Mouse (Mus musculus): ENCODE results near the gene Olfr115. TPM values are rescaled to one million over a fixed set of nuclear protein-coding genes. Genes with fewer than 3 reads are reported as not detected.

Gene Olfr115
- total RNA-seq (2015) (not detected in 2 replicates), total RNA-seq (2017) (not detected in 2 replicates)

DNA sequence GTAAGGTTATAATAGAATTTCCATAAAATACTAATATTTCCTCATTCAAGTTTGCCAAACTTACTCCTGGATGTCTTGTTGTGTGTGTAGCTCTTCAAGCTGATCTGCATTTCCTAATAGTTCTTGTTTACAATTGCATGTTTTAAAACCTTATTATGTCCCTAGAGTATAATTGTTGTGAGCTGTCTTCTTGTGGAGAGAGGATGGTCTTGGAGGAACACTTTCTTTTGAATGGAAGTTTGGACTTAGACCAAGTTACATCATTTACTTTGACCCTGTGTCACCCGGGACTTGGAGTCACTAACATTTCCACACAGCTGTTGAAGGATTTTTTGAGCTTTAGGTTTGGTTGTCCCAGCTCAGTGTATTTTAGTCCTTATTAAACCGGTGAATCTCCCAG is at the start of gene Olfr115, which contains the start of gene Olfr116:
Gene Olfr115, minus strand, starts transcription at position 101 of the 400 bp plus-strand sequence.
Gene Olfr116, minus strand, starts transcription at position 191 of the 400 bp plus-strand sequence.
- ATAC-seq (replicated peaks; ENCODE audit: poor library complexity): no peak

DNA sequence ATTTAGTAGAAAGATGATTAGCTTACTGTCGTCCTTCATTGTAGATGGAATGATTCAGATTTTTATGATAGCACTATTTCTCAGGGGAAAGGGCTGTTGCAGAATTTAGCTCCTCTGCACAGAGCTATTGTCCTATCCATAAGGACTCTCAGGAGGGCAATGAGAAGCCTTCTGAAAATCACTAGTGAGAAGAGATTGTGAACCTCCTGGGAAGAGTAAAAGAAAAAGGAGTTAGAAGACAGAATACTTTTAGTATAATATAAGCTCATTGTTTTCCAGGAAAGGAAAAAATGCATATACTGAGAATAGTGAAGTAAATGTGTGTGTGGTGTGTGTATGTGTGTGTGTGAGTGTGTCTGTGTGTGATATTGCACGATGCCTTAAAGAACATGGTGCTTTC is 39.8 kb upstream of the Olfr115 start, which contains the start of gene Olfr118:
Gene Olfr118, plus strand, starts transcription at position 301 of the 400 bp plus-strand sequence.
- no peak for ATAC-seq (replicated peaks; ENCODE audit: poor library complexity)

DNA sequence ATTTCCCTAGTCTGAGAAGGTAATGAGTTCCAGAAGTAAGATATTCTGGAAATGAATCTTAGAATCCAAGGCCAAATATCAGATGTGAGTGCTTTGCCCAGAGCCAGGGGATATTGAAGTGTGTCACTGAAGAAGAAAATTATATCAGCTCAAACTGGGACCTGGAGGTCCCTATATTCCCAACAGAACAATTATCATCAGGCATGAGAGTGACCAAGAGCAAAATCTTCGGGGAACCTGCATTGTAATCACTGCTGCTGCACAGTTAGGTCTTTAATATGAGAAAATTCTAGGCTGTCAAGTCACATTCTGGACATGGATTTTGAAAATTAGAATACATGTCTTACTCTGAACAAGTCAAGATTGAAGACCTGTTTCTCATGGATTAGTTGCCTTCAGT is 36.8 kb upstream of the Olfr115 start, which contains the start of gene Olfr117:
Gene Olfr117, minus strand, starts transcription at position 101 of the 400 bp plus-strand sequence.
- ATAC-seq (replicated peaks; ENCODE audit: poor library complexity): no peak

DNA sequence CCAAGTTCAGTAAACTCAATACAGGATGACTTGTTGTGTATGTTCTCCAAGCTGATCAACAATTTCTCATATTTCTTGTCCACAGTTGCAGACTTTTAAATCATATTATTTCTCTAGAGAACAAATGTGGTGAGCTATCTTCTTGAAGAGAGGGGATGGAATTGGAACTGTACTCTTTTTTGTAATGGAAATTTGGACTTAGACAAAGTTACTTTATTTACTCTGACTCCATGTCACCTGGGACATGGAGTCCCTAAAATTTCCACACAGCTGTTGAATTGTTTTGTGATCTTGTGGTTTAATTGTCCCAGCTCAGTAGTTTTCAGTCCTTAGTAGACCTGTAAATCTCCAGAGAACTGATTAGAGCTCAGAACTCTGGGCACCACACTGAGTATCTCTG is 34.3 kb downstream of the Olfr115 start, which contains the start of gene Olfr114:
Gene Olfr114, minus strand, starts transcription at position 101 of the 400 bp plus-strand sequence.
- ATAC-seq (replicated peaks; ENCODE audit: poor library complexity): no peak

DNA sequence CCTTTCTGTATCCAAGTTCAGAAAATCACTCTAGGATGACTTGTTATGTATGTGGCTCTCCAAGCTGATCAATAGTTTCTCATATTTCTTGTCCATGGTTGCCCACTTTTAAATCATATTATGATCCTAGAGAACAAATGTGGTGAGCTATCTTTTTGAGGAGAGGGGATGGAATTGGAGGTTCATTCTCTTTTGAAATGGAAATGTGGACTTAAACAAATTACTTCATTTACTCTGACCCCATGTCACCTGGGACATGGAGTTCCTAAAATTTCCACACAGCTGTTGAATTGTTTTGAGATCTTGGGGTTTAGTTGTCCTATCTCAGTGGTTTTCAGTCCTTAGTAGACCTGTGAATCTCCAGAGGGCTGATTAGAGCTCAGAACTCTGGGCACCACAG is 49.3 kb downstream of the Olfr115 start, which contains the start of gene Olfr113:
Gene Olfr113, minus strand, starts transcription at position 101 of the 400 bp plus-strand sequence.
- no peak for ATAC-seq (replicated peaks; ENCODE audit: poor library complexity)

DNA sequence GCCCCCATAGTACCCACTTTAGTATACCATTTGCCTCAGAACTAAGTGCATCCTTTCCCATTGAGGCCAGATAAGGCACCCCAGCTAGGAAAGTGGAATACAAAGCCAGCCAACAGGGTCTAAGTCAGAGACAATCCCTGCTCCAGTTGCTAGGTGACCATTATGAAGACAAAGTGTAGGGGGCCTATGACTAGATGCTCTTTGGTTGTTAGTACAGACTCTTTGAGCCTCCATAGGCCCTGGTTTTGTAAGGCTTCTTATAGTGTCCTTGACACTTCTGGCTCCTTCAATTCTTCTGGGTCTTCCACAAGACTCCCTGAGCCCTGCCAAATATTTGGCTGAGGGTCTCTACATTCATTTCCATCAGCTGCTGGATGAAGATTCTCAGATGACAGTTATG is 57.6 kb downstream of the Olfr115 start, which contains the start of gene Olfr112:
Gene Olfr112, minus strand, starts transcription at position 101 of the 400 bp plus-strand sequence.
- no peak for ATAC-seq (replicated peaks; ENCODE audit: poor library complexity)

Other genes starting within 250 kb of the Olfr115 start
- gene Olfr105-ps, start 248.1 kb downstream of the Olfr115 start, total RNA-seq (2015): not detected in 2 replicates
- gene Olfr105-ps, start 248.1 kb downstream of the Olfr115 start, total RNA-seq (2017): not detected in 2 replicates
- not detected in 2 replicates for gene Olfr106-ps, start 236.7 kb downstream of the Olfr115 start, total RNA-seq (2015)
- gene Olfr106-ps, start 236.7 kb downstream of the Olfr115 start, total RNA-seq (2017): not detected in 2 replicates
- not detected in 2 replicates for gene Olfr107, start 227.9 kb downstream of the Olfr115 start, total RNA-seq (2015)
- not detected in 2 replicates for gene Olfr107, start 227.9 kb downstream of the Olfr115 start, total RNA-seq (2017)
- gene Olfr108, start 181.6 kb downstream of the Olfr115 start, total RNA-seq (2015): not detected in 2 replicates
- gene Olfr108, start 181.6 kb downstream of the Olfr115 start, total RNA-seq (2017): not detected in 2 replicates
- gene Olfr109, start 168.2 kb downstream of the Olfr115 start, total RNA-seq (2015): not detected in 2 replicates
- not detected in 2 replicates for gene Olfr109, start 168.2 kb downstream of the Olfr115 start, total RNA-seq (2017)
- not detected in 2 replicates for gene H2-M2, start 143.6 kb downstream of the Olfr115 start, total RNA-seq (2015)
- gene H2-M2, start 143.6 kb downstream of the Olfr115 start, total RNA-seq (2017): not detected in 2 replicates
- gene Olfr110, start 134.6 kb downstream of the Olfr115 start, total RNA-seq (2015): not detected in 2 replicates
- not detected in 2 replicates for gene Olfr110, start 134.6 kb downstream of the Olfr115 start, total RNA-seq (2017)
- not detected in 2 replicates for gene Olfr111, start 119.1 kb downstream of the Olfr115 start, total RNA-seq (2015)
- not detected in 2 replicates for gene Olfr111, start 119.1 kb downstream of the Olfr115 start, total RNA-seq (2017)
- not detected in 2 replicates for gene Olfr112, start 57.7 kb downstream of the Olfr115 start, total RNA-seq (2015)
- gene Olfr112, start 57.7 kb downstream of the Olfr115 start, total RNA-seq (2017): not detected in 2 replicates
- not detected in 2 replicates for gene Olfr113, start 49.4 kb downstream of the Olfr115 start, total RNA-seq (2015)
- gene Olfr113, start 49.4 kb downstream of the Olfr115 start, total RNA-seq (2017): not detected in 2 replicates
- gene Olfr114, start 34.4 kb downstream of the Olfr115 start, total RNA-seq (2015): not detected in 2 replicates
- not detected in 2 replicates for gene Olfr114, start 34.4 kb downstream of the Olfr115 start, total RNA-seq (2017)
- gene Olfr116, start 90 bp upstream of the Olfr115 start, total RNA-seq (2015): not detected in 2 replicates
- not detected in 2 replicates for gene Olfr116, start 90 bp upstream of the Olfr115 start, total RNA-seq (2017)
- not detected in 2 replicates for gene Olfr117, start 36.7 kb upstream of the Olfr115 start, total RNA-seq (2015)
- gene Olfr117, start 36.7 kb upstream of the Olfr115 start, total RNA-seq (2017): not detected in 2 replicates
- not detected in 2 replicates for gene Olfr118, start 39.9 kb upstream of the Olfr115 start, total RNA-seq (2015)
- gene Olfr118, start 39.9 kb upstream of the Olfr115 start, total RNA-seq (2017): not detected in 2 replicates
- not detected in 2 replicates for gene Olfr119, start 69.5 kb upstream of the Olfr115 start, total RNA-seq (2015)
- not detected in 2 replicates for gene Olfr119, start 69.5 kb upstream of the Olfr115 start, total RNA-seq (2017)
- gene Olfr120, start 94.7 kb upstream of the Olfr115 start, total RNA-seq (2015): not detected in 2 replicates
- not detected in 2 replicates for gene Olfr120, start 94.7 kb upstream of the Olfr115 start, total RNA-seq (2017)
- gene Olfr121, start 121.7 kb upstream of the Olfr115 start, total RNA-seq (2015): not detected in 2 replicates
- gene Olfr121, start 121.7 kb upstream of the Olfr115 start, total RNA-seq (2017): not detected in 2 replicates
- gene Olfr122, start 141.5 kb upstream of the Olfr115 start, total RNA-seq (2015): not detected in 2 replicates
- gene Olfr122, start 141.5 kb upstream of the Olfr115 start, total RNA-seq (2017): not detected in 2 replicates
- not detected in 2 replicates for gene Olfr123, start 166.4 kb upstream of the Olfr115 start, total RNA-seq (2015)
- gene Olfr123, start 166.4 kb upstream of the Olfr115 start, total RNA-seq (2017): not detected in 2 replicates
- gene Olfr124, start 172.8 kb upstream of the Olfr115 start, total RNA-seq (2015): not detected in 2 replicates
- not detected in 2 replicates for gene Olfr124, start 172.8 kb upstream of the Olfr115 start, total RNA-seq (2017)
- gene Olfr125, start 205.8 kb upstream of the Olfr115 start, total RNA-seq (2015): not detected in 2 replicates
- not detected in 2 replicates for gene Olfr125, start 205.8 kb upstream of the Olfr115 start, total RNA-seq (2017)
- gene Olfr126, start 220.4 kb upstream of the Olfr115 start, total RNA-seq (2015): not detected in 2 replicates
- gene Olfr126, start 220.4 kb upstream of the Olfr115 start, total RNA-seq (2017): not detected in 2 replicates